ENCODE assay signal across 9 mouse cellular contexts in genomic region chr8:105593859-105594258, GRCm38 (mm10). TPM values are rescaled to one million over a fixed set of nuclear protein-coding genes. Genes with fewer than 3 reads are reported as not detected.
A peak's percentile ranks its signal among the peaks of the same experiment; 100 is the strongest.
DNase-seq lines count a peak whose midpoint lies in the region; ATAC-seq and TF ChIP-seq lines count a peak whose summit lies in the region.
"Had no signal": no experiment of that assay in that cellular context is flagged by ENCODE, and none has a peak within 500 bp of the region (broad histone marks: within the 10 kb centered on the region; RNA-seq: fewer than 3 reads in every experiment).

No protein-coding gene starts in this region.

- WGBS in hindbrain, embryonic 11.5 days, result 32% methylated on average over 15 of the region's 15 CpGs
- WGBS in limb, embryonic 15.5 days, result 9% methylated on average over 15 of the region's 15 CpGs
- 33% methylated on average over 15 of the region's 15 CpGs for WGBS in forebrain, embryonic 11.5 days

- no peaks in the 10 kb centered on the region for H3K27me3 ChIP-seq in hindbrain, embryonic 11.5 days (ENCODE audit: control insufficient read depth, insufficient read depth, low read length)
- H3K27me3 ChIP-seq in limb, embryonic 15.5 days, result no peaks in the 10 kb centered on the region
- no peaks in the 10 kb centered on the region for H3K27me3 ChIP-seq in forebrain, embryonic 11.5 days (ENCODE audit: control insufficient read depth, insufficient read depth, low read length)

- peak overlapping the region; percentile 48 for H3K4me3 ChIP-seq in embryonic fibroblast, embryonic 13.5 days (ENCODE audit: insufficient read depth, low read length)
- no peak overlapping the region for H3K4me3 ChIP-seq in hindbrain, embryonic 11.5 days (ENCODE audit: low read depth, low read length)
- H3K4me3 ChIP-seq in limb, embryonic 15.5 days, result peak overlapping the region; percentile 24
- no peak overlapping the region for H3K4me3 ChIP-seq in forebrain, embryonic 11.5 days (ENCODE audit: low read depth, low read length)

- TF ChIP-seq POLR2A in embryonic fibroblast, embryonic 13.5 days (IDR thresholded peaks at IDR 0.05; ENCODE audit: low read depth, low read length), result peak; percentile 66

- H3K9me3 ChIP-seq in hindbrain, embryonic 11.5 days (ENCODE audit: control insufficient read depth, low read length), result no peaks in the 10 kb centered on the region
- H3K9me3 ChIP-seq in limb, embryonic 15.5 days, result no peaks in the 10 kb centered on the region
- H3K9me3 ChIP-seq in forebrain, embryonic 11.5 days (ENCODE audit: control insufficient read depth, low read length), result no peaks in the 10 kb centered on the region

- H3K4me2 ChIP-seq in hindbrain, embryonic 11.5 days (replicated peaks; ENCODE audit: low read depth, low read length), result no peak overlapping the region; the same call in 1 of the 2 replicates
- peak overlapping the region; percentile 42 for H3K4me2 ChIP-seq in limb, embryonic 15.5 days
- H3K4me2 ChIP-seq in forebrain, embryonic 11.5 days (ENCODE audit: low read depth, low read length, severe bottlenecking), result no peak overlapping the region

- no peak overlapping the region for H3K9ac ChIP-seq in hindbrain, embryonic 11.5 days (ENCODE audit: low read depth, low read length)
- H3K9ac ChIP-seq in limb, embryonic 15.5 days, result no peak overlapping the region
- no peak overlapping the region for H3K9ac ChIP-seq in forebrain, embryonic 11.5 days (ENCODE audit: low read length)
- H3K9ac ChIP-seq: liver, embryonic 14.5 days had no signal

- no peaks in the 10 kb centered on the region for H3K36me3 ChIP-seq in hindbrain, embryonic 11.5 days (ENCODE audit: control insufficient read depth, insufficient read depth, low read length)
- no peaks in the 10 kb centered on the region for H3K36me3 ChIP-seq in limb, embryonic 15.5 days
- no peaks in the 10 kb centered on the region for H3K36me3 ChIP-seq in forebrain, embryonic 11.5 days (ENCODE audit: control insufficient read depth, insufficient read depth, low read length)

- TF ChIP-seq CTCF in embryonic fibroblast, embryonic 13.5 days (IDR thresholded peaks at IDR 0.05; ENCODE audit: borderline replicate concordance, insufficient read depth, low read length), result no peak

- H3K4me1 ChIP-seq in embryonic fibroblast, embryonic 13.5 days (ENCODE audit: control insufficient read depth, insufficient read depth, low read length), result peaks cover 11% of the 10 kb centered on the region
- H3K4me1 ChIP-seq in hindbrain, embryonic 11.5 days (replicated peaks; ENCODE audit: control insufficient read depth, insufficient read depth, low read length), result no peaks in the 10 kb centered on the region
- peaks cover 27% of the 10 kb centered on the region for H3K4me1 ChIP-seq in limb, embryonic 15.5 days
- no peaks in the 10 kb centered on the region for H3K4me1 ChIP-seq in forebrain, embryonic 11.5 days (replicated peaks; ENCODE audit: control insufficient read depth, insufficient read depth, low read length)

- no peak for ATAC-seq in hindbrain, embryonic 11.5 days (ENCODE audit: low FRiP score)
- peak; percentile 62; the same call in 1 of the 2 replicates for ATAC-seq in limb, embryonic 15.5 days (ENCODE audit: insufficient number of reproducible peaks, low FRiP score, low TSS enrichment, low read depth)
- ATAC-seq in forebrain, embryonic 11.5 days (replicated peaks; ENCODE audit: low FRiP score), result no peak

- peak; percentile 12 for DNase-seq in retina, postnatal 1 day
- DNase-seq in retina, embryonic 14.5 days (ENCODE audit: low spot score), result no peak
- peak; percentile 27 for DNase-seq in hindbrain, embryonic 11.5 days (ENCODE audit: low spot score)
- peak; percentile 56 for DNase-seq in urinary bladder, postnatal 14 days (ENCODE audit: low spot score)
- no peak for DNase-seq in cerebellum, adult 8-10 months
- no peak for DNase-seq in forebrain, embryonic 11.5 days (ENCODE audit: low spot score)

- H3K27ac ChIP-seq in embryonic fibroblast, embryonic 13.5 days (ENCODE audit: insufficient read depth, low read length), result peak overlapping the region; percentile 95
- H3K27ac ChIP-seq in hindbrain, embryonic 11.5 days (ENCODE audit: low read depth, low read length), result no peak overlapping the region
- H3K27ac ChIP-seq in limb, embryonic 15.5 days, result peak overlapping the region; percentile 86
- no peak overlapping the region for H3K27ac ChIP-seq in forebrain, embryonic 11.5 days (ENCODE audit: low read depth, low read length)
- H3K27ac ChIP-seq: liver, embryonic 14.5 days had no signal

RNA-seq across cellular contexts. Expression of gene Ripor1, which starts 11.2 kb away (rescaled TPM):
- polyA plus RNA-seq in embryonic fibroblast, embryonic 13.5 days (2011; ENCODE audit: insufficient read length, low read depth, missing spikeins), result 31.7 and 40.8 TPM in 2 replicates
- 11.8 and 12.4 TPM in 2 replicates for polyA plus RNA-seq in hindbrain, embryonic 11.5 days (2014; fragmentation: Nextera tagmentation; extraction: Ambion mirVana)
- 20.9 and 24.6 TPM in 2 replicates for polyA plus RNA-seq in limb, embryonic 15.5 days (2015; fragmentation: Nextera tagmentation; extraction: Ambion mirVana)
- 18.2 and 18.9 TPM in 2 replicates for polyA plus RNA-seq in forebrain, embryonic 11.5 days (2014; fragmentation: Nextera tagmentation; extraction: Ambion mirVana)

RNA-seq across cellular contexts. Expression of gene Atp6v0d1, which starts 28.0 kb away (rescaled TPM):
- 134 and 138 TPM in 2 replicates for polyA plus RNA-seq in embryonic fibroblast, embryonic 13.5 days (2011; ENCODE audit: insufficient read length, low read depth, missing spikeins)
- 141 and 155 TPM in 2 replicates for polyA plus RNA-seq in hindbrain, embryonic 11.5 days (2014; fragmentation: Nextera tagmentation; extraction: Ambion mirVana)
- 97.4 and 103 TPM in 2 replicates for polyA plus RNA-seq in limb, embryonic 15.5 days (2015; fragmentation: Nextera tagmentation; extraction: Ambion mirVana)
- 99.2 and 108 TPM in 2 replicates for polyA plus RNA-seq in forebrain, embryonic 11.5 days (2014; fragmentation: Nextera tagmentation; extraction: Ambion mirVana)

RNA-seq across cellular contexts. Expression of gene Ctcf, which starts 42.5 kb away (rescaled TPM):
- polyA plus RNA-seq in embryonic fibroblast, embryonic 13.5 days (2011; ENCODE audit: insufficient read length, low read depth, missing spikeins), result 55.2 and 69.7 TPM in 2 replicates
- 115 and 121 TPM in 2 replicates for polyA plus RNA-seq in hindbrain, embryonic 11.5 days (2014; fragmentation: Nextera tagmentation; extraction: Ambion mirVana)
- 93.8 and 108 TPM in 2 replicates for polyA plus RNA-seq in limb, embryonic 15.5 days (2015; fragmentation: Nextera tagmentation; extraction: Ambion mirVana)
- polyA plus RNA-seq in forebrain, embryonic 11.5 days (2014; fragmentation: Nextera tagmentation; extraction: Ambion mirVana), result 134 and 145 TPM in 2 replicates

RNA-seq across cellular contexts. Expression of gene Agrp, which starts 43.3 kb away (rescaled TPM):
- not detected in 2 replicates for polyA plus RNA-seq in embryonic fibroblast, embryonic 13.5 days (2011; ENCODE audit: insufficient read length, low read depth, missing spikeins)
- 0.68 and 2.1 TPM in 2 replicates for polyA plus RNA-seq in hindbrain, embryonic 11.5 days (2014; fragmentation: Nextera tagmentation; extraction: Ambion mirVana)
- polyA plus RNA-seq in limb, embryonic 15.5 days (2015; fragmentation: Nextera tagmentation; extraction: Ambion mirVana), result 1.8 and 2.4 TPM in 2 replicates
- 0.49 and 1.6 TPM in 2 replicates for polyA plus RNA-seq in forebrain, embryonic 11.5 days (2014; fragmentation: Nextera tagmentation; extraction: Ambion mirVana)

Comparison
In these comparisons a context has a peak if more than half of its experiments do, and no peak if none do; other contexts are left out.
1. DNase-seq: peak in retina, postnatal 1 day (single experiment), hindbrain, embryonic 11.5 days (single experiment) and urinary bladder, postnatal 14 days (single experiment); none in retina, embryonic 14.5 days (single experiment), cerebellum, adult 8-10 months (single experiment) and forebrain, embryonic 11.5 days (single experiment).
2. H3K27ac ChIP-seq: peak in embryonic fibroblast, embryonic 13.5 days (single experiment) and limb, embryonic 15.5 days (single experiment); none in hindbrain, embryonic 11.5 days (single experiment) and forebrain, embryonic 11.5 days (single experiment).
3. H3K4me3 ChIP-seq: peak in embryonic fibroblast, embryonic 13.5 days (single experiment) and limb, embryonic 15.5 days (single experiment); none in hindbrain, embryonic 11.5 days (single experiment) and forebrain, embryonic 11.5 days (single experiment).